Mouse (Mus musculus): ENCODE measurements around the gene Zfp46. TPM values are rescaled to one million over a fixed set of nuclear protein-coding genes. Genes with fewer than 3 reads are reported as not detected.
A peak's percentile ranks its signal among the peaks of the same experiment; 100 is the strongest.

The Zfp46 gene
- polyA plus RNA-seq (2015; fragmentation: Nextera tagmentation; extraction: Ambion mirVana), result 13.8 and 15.2 TPM in 2 replicates

DNA sequence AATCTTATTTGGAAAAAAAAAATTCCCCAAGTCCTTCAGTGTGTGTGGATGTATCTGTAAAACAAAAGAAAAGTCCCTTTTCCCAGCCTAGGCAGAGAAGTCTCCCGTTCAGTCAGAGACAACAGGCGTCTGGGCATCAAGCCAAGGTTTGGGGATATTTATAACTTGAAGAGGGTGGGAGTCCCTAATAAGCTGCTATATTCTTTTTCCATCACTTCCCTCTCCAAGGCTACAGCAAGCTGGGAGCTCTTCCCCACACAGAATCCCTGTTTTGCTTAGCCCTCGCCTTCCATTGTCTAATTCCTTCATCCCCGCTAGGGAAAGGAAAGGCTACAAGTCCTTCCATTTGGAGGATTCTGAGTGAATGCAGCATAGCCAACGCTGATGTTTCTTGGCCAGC, at the start of gene Zfp46:
Gene Zfp46, plus strand, starts transcription at position 229 of the 400 bp plus-strand sequence.
- no peak for ATAC-seq (replicated peaks; ENCODE audit: low FRiP score, low read depth)

GRCm38 (mm10) chr4:136238669-136239068, 45.8 kb upstream of the Zfp46 start:
- no peak overlapping the region for H3K27ac ChIP-seq
- peaks cover 5% of the 10 kb centered on the region; the same call in 1 of the 2 replicates for H3K27me3 ChIP-seq (ENCODE audit: insufficient read depth, low read length)
- H3K36me3 ChIP-seq (ENCODE audit: insufficient read depth, low read length), result 0 out of 2 replicates have a peak, but pooled peaks cover 3% of the 10 kb centered on the region
- no peaks in the 10 kb centered on the region for H3K4me1 ChIP-seq (replicated peaks; ENCODE audit: insufficient read depth, low read length)
- no peaks in the 10 kb centered on the region for H3K9me3 ChIP-seq (replicated peaks; ENCODE audit: low read length)
- no peak overlapping the region for H3K4me2 ChIP-seq (ENCODE audit: low read length)
- no peak for TF ChIP-seq CTCF (IDR thresholded peaks at IDR 0.05; ENCODE audit: low read depth)
- H3K9ac ChIP-seq (ENCODE audit: low read depth, low read length), result no peak overlapping the region
- 26% methylated on average over 13 of the region's 13 CpGs for WGBS
- no peak overlapping the region for H3K4me3 ChIP-seq (replicated peaks; ENCODE audit: low read depth, low read length)
- ATAC-seq (replicated peaks; ENCODE audit: low FRiP score, low read depth) (no peak), DNase-seq (ENCODE audit: low spot score) (no peak)

More for the DNA sequence above, at the start of gene Zfp46:
- Histone ChIP-seq H3K9ac (ENCODE audit: low read depth, low read length) (peak within 1 kb of the TSS; percentile 63), H3K27me3 (ENCODE audit: insufficient read depth, low read length) (no peaks in the 10 kb centered on the region), H3K4me2 (ENCODE audit: low read length) (peak within 1 kb of the TSS; percentile 77), H3K9me3 (replicated peaks; ENCODE audit: low read length) (no peaks in the 10 kb centered on the region), H3K4me1 (replicated peaks; ENCODE audit: insufficient read depth, low read length) (peaks cover 15% of the 10 kb centered on the region; the same call in 1 of the 2 replicates), H3K27ac (peak within 1 kb of the TSS; percentile 96), H3K36me3 (ENCODE audit: insufficient read depth, low read length) (peaks cover 14% of the 10 kb centered on the region), H3K4me3 (replicated peaks; ENCODE audit: low read depth, low read length) (peak within 1 kb of the TSS; percentile 62)
- 44% methylated on average over 5 of the region's 5 CpGs for WGBS
- no peak for TF ChIP-seq CTCF (IDR thresholded peaks at IDR 0.05; ENCODE audit: low read depth)
- peak; percentile 90 for DNase-seq (ENCODE audit: low spot score)

GRCm38 (mm10) chr4:136239111-136239510, 45.4 kb upstream of the Zfp46 start:
- H3K4me2 ChIP-seq (ENCODE audit: low read length), result no peak overlapping the region
- no peaks in the 10 kb centered on the region for H3K4me1 ChIP-seq (replicated peaks; ENCODE audit: insufficient read depth, low read length)
- no peak for TF ChIP-seq CTCF (IDR thresholded peaks at IDR 0.05; ENCODE audit: low read depth)
- no peak overlapping the region for H3K27ac ChIP-seq
- no peak overlapping the region for H3K4me3 ChIP-seq (replicated peaks; ENCODE audit: low read depth, low read length)
- H3K9ac ChIP-seq (ENCODE audit: low read depth, low read length), result no peak overlapping the region
- H3K36me3 ChIP-seq (ENCODE audit: insufficient read depth, low read length), result 0 out of 2 replicates have a peak, but pooled peaks cover 3% of the 10 kb centered on the region
- H3K27me3 ChIP-seq (ENCODE audit: insufficient read depth, low read length), result peaks cover 5% of the 10 kb centered on the region; the same call in 1 of the 2 replicates
- DNase-seq (ENCODE audit: low spot score) (no peak), ATAC-seq (replicated peaks; ENCODE audit: low FRiP score, low read depth) (no peak)
- WGBS, result 79% methylated on average over 9 of the region's 9 CpGs
- no peaks in the 10 kb centered on the region for H3K9me3 ChIP-seq (replicated peaks; ENCODE audit: low read length)

- no peaks in the 10 kb centered on the region for H3K4me1 ChIP-seq (replicated peaks; ENCODE audit: insufficient read depth, low read length)
- H3K9ac ChIP-seq (ENCODE audit: low read depth, low read length), result no peak overlapping the region
- no peak overlapping the region for H3K27ac ChIP-seq
- ATAC-seq (replicated peaks; ENCODE audit: low FRiP score, low read depth) (peak; percentile 61; the same call in 1 of the 2 replicates), DNase-seq (ENCODE audit: low spot score) (peak; percentile 86)
- H3K4me3 ChIP-seq (replicated peaks; ENCODE audit: low read depth, low read length), result no peak overlapping the region
- H3K36me3 ChIP-seq (ENCODE audit: insufficient read depth, low read length), result 0 out of 2 replicates have a peak, but pooled peaks cover 3% of the 10 kb centered on the region
- no peaks in the 10 kb centered on the region for H3K9me3 ChIP-seq (replicated peaks; ENCODE audit: low read length)
- H3K4me2 ChIP-seq (ENCODE audit: low read length), result no peak overlapping the region
- peak; percentile 77 for TF ChIP-seq CTCF (IDR thresholded peaks at IDR 0.05; ENCODE audit: low read depth)
- peaks cover 5% of the 10 kb centered on the region; the same call in 1 of the 2 replicates for H3K27me3 ChIP-seq (ENCODE audit: insufficient read depth, low read length)
- 15% methylated on average over 8 of the region's 8 CpGs for WGBS
Observed at GRCm38 (mm10) chr4:136239622-136240021, 44.9 kb upstream of the Zfp46 start.

DNA sequence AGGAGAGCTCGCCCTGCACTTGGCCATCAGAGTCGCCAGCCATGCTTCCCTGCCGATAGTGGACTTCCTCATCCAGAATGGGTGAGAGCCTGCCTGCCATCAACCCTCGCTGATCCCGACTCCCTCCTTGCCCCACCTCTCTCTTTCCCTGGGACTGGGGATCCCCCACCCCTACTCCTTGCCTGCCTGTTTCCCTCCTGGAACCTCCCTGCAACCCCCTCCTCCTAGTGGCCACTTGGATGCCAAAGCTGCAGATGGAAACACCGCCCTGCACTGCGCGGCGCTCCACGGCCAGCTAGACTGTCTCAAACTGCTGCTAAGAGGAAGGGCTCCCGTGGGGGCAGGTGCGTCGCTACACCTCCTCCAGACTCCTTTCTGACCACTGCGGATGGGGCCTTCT, 44.4 kb upstream of the Zfp46 start:
- Histone ChIP-seq H3K4me1 (replicated peaks; ENCODE audit: insufficient read depth, low read length) (no peaks in the 10 kb centered on the region), H3K4me2 (ENCODE audit: low read length) (no peak overlapping the region), H3K9me3 (replicated peaks; ENCODE audit: low read length) (no peaks in the 10 kb centered on the region), H3K27me3 (ENCODE audit: insufficient read depth, low read length) (peaks cover 5% of the 10 kb centered on the region; the same call in 1 of the 2 replicates), H3K27ac (no peak overlapping the region), H3K36me3 (ENCODE audit: insufficient read depth, low read length) (0 out of 2 replicates have a peak, but pooled peaks cover 3% of the 10 kb centered on the region), H3K4me3 (replicated peaks; ENCODE audit: low read depth, low read length) (no peak overlapping the region), H3K9ac (ENCODE audit: low read depth, low read length) (no peak overlapping the region)
- no peak for ATAC-seq (replicated peaks; ENCODE audit: low FRiP score, low read depth)
- DNase-seq (ENCODE audit: low spot score), result no peak
- no peak for TF ChIP-seq CTCF (IDR thresholded peaks at IDR 0.05; ENCODE audit: low read depth)
- WGBS, result 72% methylated on average over 14 of the region's 14 CpGs

GRCm38 (mm10) chr4:136240955-136241354, 43.5 kb upstream of the Zfp46 start:
- no peak for TF ChIP-seq CTCF (IDR thresholded peaks at IDR 0.05; ENCODE audit: low read depth)
- no peak for ATAC-seq (replicated peaks; ENCODE audit: low FRiP score, low read depth)
- H3K4me2 ChIP-seq (ENCODE audit: low read length), result no peak overlapping the region
- no peak for DNase-seq (ENCODE audit: low spot score)
- 0 out of 2 replicates have a peak, but pooled peaks cover 3% of the 10 kb centered on the region for H3K36me3 ChIP-seq (ENCODE audit: insufficient read depth, low read length)
- 63% methylated on average over 8 of the region's 8 CpGs for WGBS
- H3K9me3 ChIP-seq (replicated peaks; ENCODE audit: low read length), result no peaks in the 10 kb centered on the region
- H3K4me1 ChIP-seq (replicated peaks; ENCODE audit: insufficient read depth, low read length), result no peaks in the 10 kb centered on the region
- H3K27ac ChIP-seq, result no peak overlapping the region
- H3K4me3 ChIP-seq (replicated peaks; ENCODE audit: low read depth, low read length), result no peak overlapping the region
- peaks cover 7% of the 10 kb centered on the region; the same call in 1 of the 2 replicates for H3K27me3 ChIP-seq (ENCODE audit: insufficient read depth, low read length)
- no peak overlapping the region for H3K9ac ChIP-seq (ENCODE audit: low read depth, low read length)
